Mouse (Mus musculus): ENCODE results near the gene Spo11.
A peak's percentile ranks its signal among the peaks of the same experiment; 100 is the strongest.

The Spo11 gene

DNA sequence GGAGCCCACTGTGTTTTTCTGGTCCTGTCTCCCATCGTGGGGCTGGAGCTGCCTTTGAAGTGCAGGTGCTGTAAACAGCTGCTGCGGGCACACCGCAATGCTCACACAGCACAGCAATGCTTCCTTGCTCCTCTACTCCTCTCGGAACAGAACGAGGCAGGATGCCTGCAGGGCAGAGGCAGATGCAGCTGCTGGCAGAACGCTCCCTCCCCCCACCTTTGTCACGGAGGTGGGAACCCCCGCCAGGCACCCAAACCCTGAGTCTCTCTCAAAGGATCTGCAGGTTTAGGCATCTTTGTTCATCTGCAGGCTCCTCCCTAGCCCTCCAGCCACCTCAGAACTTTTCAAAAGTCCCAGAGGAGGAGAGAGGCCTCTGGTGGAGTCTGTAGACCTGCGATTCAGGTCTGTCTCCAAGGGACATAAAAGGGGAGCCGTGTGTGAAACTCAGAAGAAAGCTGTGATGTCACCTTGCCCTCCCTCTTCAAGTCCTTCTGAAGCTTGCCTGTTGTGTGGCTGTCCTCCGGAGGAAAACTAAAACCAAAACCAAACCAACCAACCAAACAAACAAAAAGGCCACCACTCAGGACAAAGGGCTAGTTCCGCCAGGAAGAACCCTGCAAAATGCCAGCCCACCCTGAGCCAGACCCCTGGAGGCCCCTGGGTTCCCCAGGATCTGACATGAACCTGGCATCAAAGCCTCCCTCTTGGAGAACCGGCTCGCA, at the start of gene Spo11:
TSS of gene Spo11 (plus strand) at position 292 of the 722 bp plus-strand sequence.
- DNase-seq (ENCODE audit: low spot score) = no peak

DNA sequence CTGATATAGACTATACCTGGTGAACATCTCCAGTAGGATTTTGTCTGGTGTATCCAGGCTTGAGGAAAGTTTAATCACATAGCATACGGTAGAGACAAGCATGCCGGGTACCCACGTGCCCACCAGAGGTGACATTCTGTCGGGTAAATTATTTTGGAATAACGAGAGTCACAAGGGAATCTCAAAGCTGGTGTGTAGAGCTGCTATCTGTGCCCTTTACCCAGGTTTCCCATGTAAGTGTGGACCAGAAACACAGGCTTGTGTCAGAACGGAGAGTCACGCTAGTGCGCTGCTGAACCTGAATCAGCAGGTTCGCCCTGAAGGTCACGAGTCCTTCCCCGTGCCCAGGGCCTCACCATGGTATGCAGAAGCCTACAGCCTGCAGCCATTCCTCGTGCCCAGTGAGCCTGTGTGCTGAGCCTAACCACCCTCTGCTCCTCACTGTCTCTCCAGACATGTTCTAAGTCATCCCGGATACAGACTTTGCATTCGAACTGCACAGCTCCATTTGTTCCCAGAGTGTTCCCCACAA, 47.5 kb upstream of the Spo11 start:
- DNase-seq (ENCODE audit: low spot score) = no peak

DNA sequence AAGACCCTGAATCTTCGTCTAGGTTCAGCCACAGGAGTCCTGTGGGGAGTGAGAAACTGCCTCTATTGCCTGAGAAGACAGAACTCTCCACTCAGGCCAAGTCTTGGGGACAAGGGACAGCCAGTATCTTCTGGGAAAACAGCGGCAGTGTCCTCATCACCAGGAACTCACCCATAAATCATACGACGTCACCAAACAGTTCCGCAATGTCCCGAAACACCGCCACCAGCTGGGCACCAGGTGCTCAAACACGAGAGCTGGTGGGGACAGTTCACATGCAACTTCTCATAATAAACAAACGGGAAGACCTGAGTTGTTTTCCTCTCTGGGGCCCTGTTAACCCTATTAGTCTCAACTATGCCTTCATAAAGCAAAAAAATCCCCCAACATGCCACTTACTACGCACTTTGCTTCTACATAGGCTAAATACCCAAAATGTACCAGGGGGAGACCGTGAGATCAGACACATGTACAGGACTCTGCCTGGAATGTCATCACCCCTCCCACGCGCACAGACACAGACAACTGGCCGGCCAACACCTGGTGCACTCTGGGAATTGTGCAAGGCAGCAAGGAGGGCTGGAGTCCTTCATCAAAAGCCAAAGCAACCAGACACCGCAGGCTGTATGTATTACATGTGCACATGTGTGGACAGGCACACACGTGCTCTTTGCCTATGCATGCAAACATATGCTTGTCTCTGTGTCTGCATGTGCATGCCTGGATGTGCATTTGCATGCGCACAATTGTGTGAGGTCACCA, 46.2 kb upstream of the Spo11 start:
- DNase-seq (ENCODE audit: low spot score) = no peak

DNA sequence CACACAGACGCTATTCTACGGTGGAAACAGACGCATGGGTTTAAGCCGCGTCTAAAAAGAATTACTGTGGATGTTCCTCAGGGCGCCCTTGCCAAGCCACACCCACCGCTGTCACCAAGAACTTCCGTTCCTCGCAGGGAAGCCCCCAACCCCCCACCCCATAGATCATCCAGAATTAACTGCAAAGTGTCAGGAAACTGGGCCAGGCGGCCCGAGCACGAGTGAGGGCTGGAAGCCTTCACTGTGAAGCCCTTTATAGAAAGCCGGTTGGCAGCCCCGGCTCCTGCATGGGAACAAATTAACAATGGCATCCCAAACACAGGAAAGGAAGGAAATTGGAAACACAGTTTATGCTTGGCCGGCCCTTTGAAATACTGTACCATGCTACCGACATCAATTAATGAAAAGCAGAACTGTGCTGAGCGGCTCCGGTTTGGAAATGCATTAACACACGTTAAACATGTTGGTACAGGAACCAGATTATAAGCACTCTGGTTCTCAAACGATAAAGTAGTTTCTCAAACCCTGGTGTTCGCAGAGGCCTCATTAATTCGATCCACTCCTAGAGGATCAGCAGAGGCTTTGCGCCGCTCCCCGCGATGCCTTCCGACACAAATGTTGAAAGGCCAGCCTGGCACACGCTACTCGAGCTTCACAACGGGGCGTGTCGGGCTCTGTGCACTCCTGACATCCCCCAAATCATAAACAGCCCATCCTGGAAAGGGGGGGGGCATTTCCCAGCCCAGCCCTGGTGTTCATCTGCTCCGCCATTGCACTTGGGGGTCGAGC, 43.7 kb upstream of the Spo11 start:
- no peak for DNase-seq (ENCODE audit: low spot score)

DNA sequence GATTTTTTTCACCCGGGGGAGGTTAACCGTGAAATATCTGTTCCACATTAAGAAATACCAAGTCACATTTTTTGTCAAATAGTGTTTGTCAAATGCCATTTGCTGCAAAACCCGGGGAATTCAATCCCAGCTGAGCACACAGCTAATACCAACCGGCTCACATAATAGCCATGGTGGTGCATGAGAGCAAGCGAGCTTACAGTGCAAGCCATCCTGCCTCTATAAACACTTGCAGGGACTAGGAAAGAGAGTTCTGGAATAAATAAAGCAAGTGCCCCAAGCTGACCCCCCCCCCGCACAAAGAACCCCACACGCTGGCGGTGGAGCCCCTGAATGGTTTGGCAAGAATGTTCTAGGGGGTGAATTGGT, 43.1 kb upstream of the Spo11 start:
- DNase-seq (ENCODE audit: low spot score) = no peak

DNA sequence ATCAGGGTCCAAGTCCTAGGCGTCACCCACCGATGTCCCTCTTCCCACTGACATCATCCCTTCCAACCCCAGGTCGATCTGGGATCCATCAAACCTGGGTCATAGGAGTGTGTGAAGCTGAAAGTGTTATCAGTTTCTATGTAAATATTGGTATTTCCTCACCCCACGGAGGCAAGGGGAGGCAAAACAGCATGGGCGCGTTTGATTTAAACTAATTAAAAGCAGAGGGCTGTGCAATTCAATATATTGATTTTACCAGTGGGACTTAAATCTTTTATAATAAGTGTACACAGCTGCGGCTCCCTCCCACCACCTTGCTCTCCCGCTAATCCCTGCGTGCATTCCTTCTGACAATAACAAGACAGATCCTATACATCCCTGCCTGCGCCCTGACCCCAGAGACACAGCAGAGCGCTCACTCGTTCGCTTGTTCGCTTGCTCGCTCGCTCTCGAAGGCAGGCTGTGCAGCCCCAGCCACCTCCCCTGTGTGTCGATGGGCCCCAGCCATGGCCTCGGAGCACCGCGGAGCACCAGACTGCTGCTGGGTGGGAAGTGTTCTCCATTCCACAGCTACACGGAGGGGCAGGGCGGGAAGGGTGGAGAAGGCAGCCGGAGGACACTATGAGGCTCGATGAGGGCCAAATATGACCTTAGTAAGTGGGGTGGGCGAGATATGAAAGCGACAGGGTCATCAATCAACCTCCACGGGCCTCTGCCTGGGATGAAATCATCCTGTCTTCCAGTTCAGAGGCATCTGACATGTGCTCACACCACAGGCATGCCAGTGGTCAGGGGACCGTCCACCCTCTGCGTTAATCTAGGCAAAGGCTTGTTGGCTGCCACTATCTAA, 42.4 kb upstream of the Spo11 start:
- no peak for DNase-seq (ENCODE audit: low spot score)

DNA sequence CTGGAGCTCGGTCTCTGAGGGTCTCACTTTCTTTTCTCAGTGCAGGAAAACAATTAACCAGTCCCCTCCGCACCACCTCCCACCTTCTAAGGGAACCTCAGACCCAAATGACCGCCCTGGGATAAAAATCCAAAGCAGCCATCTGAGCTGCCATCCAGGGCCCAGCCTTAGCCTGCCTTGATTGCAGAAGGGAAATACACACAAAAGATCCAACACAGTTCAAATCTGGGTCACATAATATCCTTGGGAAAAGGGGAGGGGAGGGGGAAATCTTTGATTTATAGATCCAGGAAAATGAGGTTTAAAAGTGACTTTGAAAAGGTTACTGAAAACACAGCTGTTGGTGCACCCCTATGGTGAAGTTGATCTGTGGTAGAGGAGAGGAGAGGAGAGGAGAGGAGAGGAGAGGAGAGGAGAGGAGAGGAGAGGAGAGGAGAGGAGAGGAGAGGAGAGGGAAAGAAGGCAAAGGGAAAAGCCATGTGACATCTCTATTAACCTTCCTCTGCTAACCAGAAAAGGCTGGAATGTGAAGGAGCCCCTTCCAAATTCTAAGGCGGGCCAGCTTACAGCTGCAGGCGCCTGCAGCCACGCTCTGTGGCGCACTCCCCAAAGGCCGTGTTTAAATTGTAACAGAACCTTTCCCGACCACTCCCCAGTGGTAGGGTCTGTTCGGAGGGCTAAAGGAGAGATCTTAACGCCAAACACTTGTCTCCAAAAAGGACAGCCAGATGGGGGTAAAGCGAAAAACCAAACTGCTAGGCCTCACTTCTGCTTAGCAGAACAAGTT, 41.5 kb upstream of the Spo11 start:
- no peak for DNase-seq (ENCODE audit: low spot score)

DNA sequence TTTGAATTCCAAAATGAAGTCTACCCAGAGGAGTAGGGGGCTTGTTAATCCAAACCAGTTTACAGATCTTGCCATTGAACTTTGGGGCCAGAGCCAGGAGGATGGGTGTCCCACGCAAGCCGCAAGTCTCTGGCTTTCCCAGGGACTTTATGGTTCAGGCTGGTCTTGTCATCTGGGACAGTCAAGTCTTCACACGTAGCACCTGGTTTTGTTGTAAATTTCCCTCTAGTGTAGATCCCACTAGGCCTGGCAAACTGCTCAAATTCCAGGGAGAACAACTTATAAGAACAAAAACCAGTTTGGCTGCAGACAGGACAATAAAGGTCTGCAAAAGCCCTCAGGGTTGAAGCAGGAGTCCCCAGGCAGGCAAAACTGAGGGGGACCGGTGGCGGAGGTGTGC, 40.7 kb upstream of the Spo11 start:
- DNase-seq (ENCODE audit: low spot score) = no peak

DNA sequence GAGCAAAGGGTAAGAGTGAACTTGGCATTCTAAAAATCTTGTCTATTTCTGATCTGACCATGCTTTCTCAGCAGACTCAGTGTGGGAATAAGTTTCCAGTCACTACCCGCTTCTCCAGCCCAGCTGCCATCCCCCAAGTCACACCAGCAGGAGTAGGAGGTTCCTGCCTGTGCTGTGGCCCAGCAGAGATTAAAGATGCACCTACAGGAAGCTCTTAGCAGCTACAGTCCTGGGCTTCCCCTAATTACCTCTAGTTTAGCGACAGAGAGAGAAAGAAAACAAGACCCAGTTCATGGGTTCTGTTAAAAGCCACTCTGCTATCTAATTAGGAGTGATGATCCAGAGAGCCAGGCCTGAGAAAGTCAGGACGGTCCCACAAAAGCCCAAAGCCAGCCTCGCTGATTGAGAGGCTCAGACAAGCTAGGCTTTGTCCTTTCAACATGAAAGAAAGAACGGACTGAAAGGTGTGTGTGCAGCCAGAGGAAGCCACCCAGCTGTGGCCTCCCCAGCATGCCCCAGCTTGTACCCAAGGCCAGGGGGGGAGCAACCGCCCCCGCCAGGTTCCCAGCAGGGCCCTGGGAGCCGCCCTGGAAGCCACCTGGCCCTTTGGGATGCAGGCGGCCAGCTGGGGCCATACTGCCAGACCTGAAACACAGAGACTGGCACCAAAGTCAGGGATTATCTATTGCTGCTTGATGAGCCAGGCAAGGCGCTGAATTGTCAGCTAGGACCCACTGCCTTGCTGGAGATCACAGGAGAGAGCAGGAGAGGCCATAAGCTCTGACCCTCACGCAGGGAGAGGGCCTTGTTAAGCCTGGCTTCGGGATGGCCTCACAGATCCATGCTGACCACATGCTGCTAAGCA, 39.9 kb upstream of the Spo11 start:
- no peak for DNase-seq (ENCODE audit: low spot score)

DNA sequence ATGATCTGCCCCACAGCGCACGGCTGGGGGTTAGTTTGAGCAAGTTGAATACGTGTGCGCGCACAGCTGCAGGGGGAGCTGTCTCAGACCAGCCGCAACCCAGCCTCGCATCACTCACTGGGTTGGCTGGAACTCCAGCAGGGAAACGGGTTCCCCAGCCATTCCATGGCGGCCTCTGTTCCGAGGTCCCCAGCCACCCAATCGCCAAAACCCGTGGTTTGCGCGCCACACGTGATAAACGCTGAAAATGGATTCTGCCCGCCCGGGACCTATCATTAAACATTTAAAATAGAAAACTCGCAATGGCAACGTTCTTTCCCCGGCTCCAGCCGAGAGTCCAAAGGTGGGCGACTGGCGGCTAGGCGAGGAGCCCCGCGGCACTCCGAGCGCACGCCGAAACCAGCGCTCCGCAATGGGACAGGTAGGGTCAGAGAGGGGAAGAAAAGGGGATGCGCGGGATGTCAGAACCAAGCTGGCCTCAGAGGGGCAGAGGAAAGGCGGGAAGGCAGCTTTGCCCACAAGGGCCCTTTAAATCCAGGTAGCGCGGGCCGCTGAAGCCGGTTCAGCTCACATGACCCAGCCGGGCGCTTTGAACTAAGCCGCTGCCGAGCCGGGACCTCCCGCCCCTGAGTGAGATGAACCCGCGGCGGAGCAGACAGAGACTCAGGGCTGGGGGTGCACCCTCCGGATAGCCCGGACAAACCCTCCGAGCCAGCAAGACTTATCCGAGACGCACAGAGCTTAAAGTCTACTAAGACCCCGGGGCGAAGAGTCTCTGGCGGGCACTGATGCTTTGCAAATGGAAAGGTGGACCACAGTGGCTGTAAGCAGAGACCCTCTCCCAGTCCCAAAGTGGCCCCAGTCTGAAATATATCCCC, 38.5 kb upstream of the Spo11 start:
- no peak for DNase-seq (ENCODE audit: low spot score)

DNA sequence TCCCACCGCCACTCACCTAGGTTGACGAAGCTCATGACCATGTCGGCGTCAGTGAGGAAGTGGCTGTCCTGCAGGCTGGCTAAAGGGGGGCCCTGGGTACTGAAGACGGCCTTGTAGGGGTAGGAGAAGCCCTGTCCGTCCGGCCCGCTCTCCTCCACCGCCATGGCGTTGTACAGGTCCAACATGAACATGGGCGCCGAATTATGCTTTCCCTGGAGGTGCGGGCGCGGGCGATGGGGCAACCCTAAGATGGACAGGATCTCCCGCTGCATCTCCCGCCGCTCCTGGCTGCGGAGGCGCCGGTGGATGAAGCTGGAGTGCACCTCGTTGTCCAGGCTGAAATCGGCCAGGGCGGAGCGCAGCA, 37.9 kb upstream of the Spo11 start:
- no peak for DNase-seq (ENCODE audit: low spot score)

DNA sequence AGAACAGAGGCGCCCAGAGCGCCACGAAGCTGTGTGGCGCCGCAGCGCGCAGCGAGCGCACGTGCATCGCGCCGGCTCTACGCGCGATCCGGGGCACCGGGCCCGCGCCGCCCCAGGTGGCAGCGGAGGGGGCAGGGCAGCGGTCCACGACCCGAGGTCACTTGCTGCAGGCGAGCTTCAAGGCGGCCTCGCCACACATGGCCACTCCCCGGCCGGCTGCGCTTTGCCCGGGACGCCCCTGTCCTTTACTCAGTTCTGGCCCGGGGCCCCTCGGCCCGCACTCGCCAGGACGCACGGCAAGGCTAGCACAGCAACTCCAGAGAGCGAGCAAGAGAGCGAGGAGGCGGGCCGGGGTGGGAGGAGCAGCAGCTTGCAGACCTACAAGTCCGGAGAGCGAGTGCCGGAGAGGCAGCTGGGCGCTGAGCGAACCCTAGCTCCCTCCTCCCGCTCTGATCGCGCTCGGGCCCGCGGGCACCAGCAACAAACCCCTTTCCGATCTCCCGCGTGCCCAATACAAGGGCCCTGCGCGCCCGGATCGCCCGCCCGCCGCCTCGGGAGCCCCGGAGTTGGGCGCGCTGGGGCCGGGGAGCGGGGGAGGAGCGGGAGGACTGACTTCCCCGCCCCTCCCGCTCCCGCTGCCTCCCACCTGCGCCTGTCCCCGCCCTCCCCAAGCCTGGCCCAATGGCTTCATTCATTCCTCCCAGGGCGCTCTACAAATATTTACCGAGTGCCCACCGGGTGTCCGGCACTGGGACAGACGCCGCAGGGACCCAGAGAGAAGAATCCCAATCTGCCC, 37.3 kb upstream of the Spo11 start, which contains the start of gene Bmp7:
TSS of gene Bmp7 (minus strand) at position 319 of the 796 bp plus-strand sequence.
- DNase-seq (ENCODE audit: low spot score) = peak; percentile 34

DNA sequence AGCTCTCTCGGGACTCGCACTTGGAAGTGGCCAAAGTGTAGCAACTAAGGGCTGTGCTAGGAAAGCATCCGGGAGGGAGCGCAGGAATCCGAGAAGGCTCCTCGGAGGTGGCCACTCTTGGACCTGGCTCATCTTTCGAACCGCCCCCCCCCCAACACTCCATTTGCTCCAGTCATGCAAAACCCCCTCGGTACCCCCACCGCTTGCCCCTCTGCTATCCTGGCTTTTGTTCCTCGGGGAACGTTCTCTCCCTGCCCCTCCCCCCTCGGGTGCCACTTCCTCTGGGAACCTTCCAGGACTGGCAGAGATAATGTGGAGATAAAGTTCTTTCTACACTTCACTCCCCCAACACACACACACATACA, 36.7 kb upstream of the Spo11 start:
- no peak for DNase-seq (ENCODE audit: low spot score)

DNA sequence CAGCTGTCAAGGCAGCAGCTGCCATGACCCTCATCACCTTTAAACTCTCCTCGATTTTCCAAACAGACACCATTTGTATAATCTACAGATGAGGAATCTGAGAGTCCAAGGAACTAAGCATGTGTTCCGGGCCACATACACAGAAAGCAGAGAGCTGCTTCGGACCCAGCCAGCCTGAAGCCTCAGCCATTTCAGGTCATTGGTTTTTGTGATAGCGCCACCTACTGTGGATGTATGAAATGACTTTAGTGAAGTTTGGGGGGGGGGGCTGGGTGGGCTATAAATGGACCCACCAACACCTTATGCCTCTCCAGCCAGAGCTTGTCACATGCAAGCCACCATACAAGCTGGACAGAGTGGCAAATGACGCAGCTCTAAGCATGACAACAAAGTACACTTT, 28.4 kb upstream of the Spo11 start:
- no peak for DNase-seq (ENCODE audit: low spot score)

DNA sequence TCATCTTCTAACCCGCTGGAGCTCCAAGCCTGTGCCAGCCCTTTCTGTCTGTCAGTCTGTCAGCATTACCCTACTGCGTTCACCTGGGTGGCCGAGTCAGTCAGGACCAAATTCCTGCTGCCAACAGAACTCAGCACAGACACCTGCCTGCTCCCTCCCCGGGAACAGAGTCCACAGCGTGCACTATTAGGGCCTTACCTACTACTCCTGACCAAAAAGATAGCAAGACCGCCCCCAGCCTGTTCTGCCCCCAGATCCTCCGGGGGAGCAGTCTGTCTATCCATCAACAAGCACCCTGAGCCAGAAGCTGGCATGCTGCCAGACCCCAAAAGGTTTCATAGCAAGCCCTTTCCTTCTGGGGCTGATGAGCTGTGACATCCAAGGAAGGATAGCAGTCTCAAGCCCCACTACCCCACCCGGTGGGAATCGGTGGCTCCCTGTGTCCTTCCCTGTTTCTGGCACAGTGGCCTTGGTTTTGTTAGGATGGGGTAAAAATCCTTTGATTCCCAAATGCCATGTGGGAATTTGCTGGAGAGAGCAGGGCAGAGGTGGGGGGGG, 27.3 kb upstream of the Spo11 start:
- DNase-seq (ENCODE audit: low spot score) = no peak

DNA sequence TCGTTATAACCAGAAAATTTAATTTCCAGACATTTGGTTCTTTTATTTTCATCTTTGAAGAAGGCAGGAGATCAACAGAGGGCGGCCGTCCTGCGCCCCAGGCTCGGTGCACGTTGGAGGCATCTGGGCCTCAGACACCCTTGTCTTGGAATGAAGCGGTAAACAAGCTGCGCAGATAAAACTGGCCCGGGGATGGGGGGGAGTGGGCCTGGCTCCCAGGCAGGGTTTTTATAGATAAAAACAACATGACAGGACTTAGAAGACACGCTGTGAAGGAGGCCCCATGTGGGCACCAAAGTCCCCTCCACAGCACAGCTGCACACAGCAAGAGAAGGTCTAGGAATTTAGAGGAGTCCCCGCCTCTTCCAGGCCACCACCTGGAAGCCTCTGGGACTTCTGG, 26.8 kb upstream of the Spo11 start:
- no peak for DNase-seq (ENCODE audit: low spot score)

DNA sequence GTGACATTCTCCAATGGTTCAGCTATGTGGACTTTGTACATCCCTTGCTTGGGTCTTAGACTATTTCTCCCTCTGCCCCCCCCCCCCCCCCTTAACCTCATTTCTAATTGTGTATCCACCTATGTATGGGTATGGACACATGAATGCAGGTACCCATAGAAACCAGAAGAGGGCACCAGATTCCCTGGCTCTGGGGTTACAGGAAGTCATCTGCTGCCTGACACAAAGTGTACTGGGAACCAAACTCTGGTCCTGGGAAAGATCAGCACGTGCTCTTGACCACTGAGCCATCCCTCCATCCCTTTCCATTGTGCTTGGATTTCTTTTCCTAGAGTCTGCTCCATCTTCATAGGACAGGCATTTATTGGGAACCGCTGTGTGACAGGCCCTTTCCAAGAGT, 25.5 kb upstream of the Spo11 start:
- DNase-seq (ENCODE audit: low spot score) = no peak

DNA sequence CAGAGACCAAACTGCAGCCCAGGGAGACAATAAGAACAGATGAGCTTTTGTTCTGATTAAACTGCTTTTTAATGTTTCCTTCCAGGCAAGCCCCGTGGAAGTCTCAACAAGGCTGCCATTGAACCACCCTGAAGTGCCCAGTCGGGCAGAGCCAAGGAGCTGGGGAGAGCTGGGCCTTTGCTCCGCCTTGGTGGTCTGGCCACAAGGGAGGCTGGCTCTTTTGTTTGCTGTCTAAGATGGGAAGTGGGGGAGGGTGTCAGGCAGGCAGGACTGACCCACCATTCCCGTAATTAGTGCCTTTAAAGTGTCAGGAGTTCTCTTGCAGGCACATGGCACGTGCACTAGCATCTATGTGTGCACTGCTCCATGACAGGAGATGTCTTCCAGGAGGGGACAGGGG, 18.9 kb upstream of the Spo11 start:
- DNase-seq (ENCODE audit: low spot score) = no peak
